Mouse (Mus musculus): Measurements from ENCODE around the gene Ints3.

The Ints3 gene

GRCm38 (mm10) chr3:90391004-90391403 is 42.4 kb downstream of the Ints3 start:
- no peak for DNase-seq (ENCODE audit: inconsistent ontology term)

- peak; percentile 73 for DNase-seq (ENCODE audit: inconsistent ontology term)
Observed at GRCm38 (mm10) chr3:90389511-90390490, 43.6 kb downstream of the Ints3 start, which contains the start of gene Slc27a3. TSS of gene Slc27a3 (minus strand) at chr3:90389938.

GRCm38 (mm10) chr3:90388726-90389510 is 44.5 kb downstream of the Ints3 start:
- peak; percentile 55 for DNase-seq (ENCODE audit: inconsistent ontology term)

GRCm38 (mm10) chr3:90388192-90388591 is 45.2 kb downstream of the Ints3 start:
- DNase-seq (ENCODE audit: inconsistent ontology term), result no peak

GRCm38 (mm10) chr3:90387483-90387882 is 45.9 kb downstream of the Ints3 start:
- peak; percentile 53 for DNase-seq (ENCODE audit: inconsistent ontology term)

GRCm38 (mm10) chr3:90386817-90387216 is 46.6 kb downstream of the Ints3 start:
- no peak for DNase-seq (ENCODE audit: inconsistent ontology term)

- DNase-seq (ENCODE audit: inconsistent ontology term), result no peak
Observed at GRCm38 (mm10) chr3:90384851-90385375, 48.5 kb downstream of the Ints3 start.

GRCm38 (mm10) chr3:90383690-90384089 is 49.7 kb downstream of the Ints3 start:
- peak; percentile 23 for DNase-seq (ENCODE audit: inconsistent ontology term)

GRCm38 (mm10) chr3:90381727-90382126 is 51.7 kb downstream of the Ints3 start:
- DNase-seq (ENCODE audit: inconsistent ontology term), result no peak

GRCm38 (mm10) chr3:90378496-90378895 is 54.9 kb downstream of the Ints3 start:
- DNase-seq (ENCODE audit: inconsistent ontology term), result no peak

- peak; percentile 24 for DNase-seq (ENCODE audit: inconsistent ontology term)
Observed at GRCm38 (mm10) chr3:90376247-90376585, 57.2 kb downstream of the Ints3 start.

GRCm38 (mm10) chr3:90375562-90376246 is 57.7 kb downstream of the Ints3 start:
- DNase-seq (ENCODE audit: inconsistent ontology term), result no peak

- peak; percentile 32 for DNase-seq (ENCODE audit: inconsistent ontology term)
Observed at GRCm38 (mm10) chr3:90374368-90374767, 59.1 kb downstream of the Ints3 start.

- DNase-seq (ENCODE audit: inconsistent ontology term), result peak; percentile 43
Observed at GRCm38 (mm10) chr3:90373432-90374028, 59.9 kb downstream of the Ints3 start.

GRCm38 (mm10) chr3:90372817-90373216 is 60.6 kb downstream of the Ints3 start:
- no peak for DNase-seq (ENCODE audit: inconsistent ontology term)

- no peak for DNase-seq (ENCODE audit: inconsistent ontology term)
Observed at GRCm38 (mm10) chr3:90371857-90372256, 61.6 kb downstream of the Ints3 start.

GRCm38 (mm10) chr3:90369041-90369440 is 64.4 kb downstream of the Ints3 start:
- no peak for DNase-seq (ENCODE audit: inconsistent ontology term)

- DNase-seq (ENCODE audit: inconsistent ontology term), result no peak
Observed at GRCm38 (mm10) chr3:90367001-90367632, 66.3 kb downstream of the Ints3 start.

- no peak for DNase-seq (ENCODE audit: inconsistent ontology term)
Observed at GRCm38 (mm10) chr3:90362346-90362745, 71.1 kb downstream of the Ints3 start.

GRCm38 (mm10) chr3:90361476-90361875 is 71.9 kb downstream of the Ints3 start:
- DNase-seq (ENCODE audit: inconsistent ontology term), result no peak

GRCm38 (mm10) chr3:90359230-90359629 is 74.2 kb downstream of the Ints3 start:
- DNase-seq (ENCODE audit: inconsistent ontology term), result no peak
